ENCODE assay signal across 7 mouse cellular contexts in the genomic region with DNA sequence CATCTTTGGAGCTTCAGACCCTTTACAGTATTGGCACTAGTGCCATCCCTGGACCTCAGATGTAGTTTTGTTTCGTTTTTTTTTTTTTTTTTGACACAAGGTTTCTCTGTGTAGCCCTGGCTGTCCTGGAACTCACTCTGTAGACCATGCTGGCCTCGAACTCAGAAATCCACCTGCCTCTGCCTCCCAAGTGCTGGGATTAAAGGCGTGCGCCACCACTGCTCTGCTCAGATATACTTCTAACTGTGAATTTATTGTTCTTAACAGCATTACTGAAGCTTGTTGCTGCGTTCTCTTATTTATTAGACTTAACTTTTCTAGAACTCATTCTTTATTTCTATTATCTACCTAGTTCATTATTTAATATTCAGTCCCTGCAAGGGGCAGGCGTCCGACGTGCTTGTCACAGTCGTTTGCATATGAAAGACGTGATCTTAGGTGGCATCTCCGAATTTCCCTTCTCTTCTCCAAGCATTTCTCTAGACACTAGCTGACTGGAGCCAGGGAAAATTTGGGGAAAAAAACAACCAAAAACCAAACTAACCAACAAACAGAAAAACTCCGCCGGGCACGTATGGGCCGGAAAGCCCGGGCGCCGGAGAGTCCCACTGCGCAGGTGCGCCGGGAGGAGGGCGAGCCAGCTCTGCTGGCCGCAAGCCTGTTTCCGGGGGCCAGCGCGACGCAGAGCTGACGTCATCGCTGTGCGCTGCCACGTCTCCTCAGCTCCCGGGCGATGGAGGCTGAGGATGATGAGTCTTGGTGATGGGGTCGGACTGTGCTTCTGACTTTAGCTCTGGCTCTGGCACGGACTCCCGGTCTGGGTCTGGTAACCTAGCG. TPM values are rescaled to one million over a fixed set of nuclear protein-coding genes. Genes with fewer than 3 reads are reported as not detected.
DNase-seq lines count a peak whose midpoint lies in the region; ATAC-seq and TF ChIP-seq lines count a peak whose summit lies in the region.

No protein-coding gene starts in this region.

- ATAC-seq in embryonic facial prominence, embryonic 12.5 days (ENCODE audit: insufficient number of reproducible peaks, insufficient read depth, low FRiP score, low TSS enrichment): peak; percentile 93
- peak; percentile 94 for ATAC-seq in limb, embryonic 13.5 days (ENCODE audit: low FRiP score, low read depth)
- peak; percentile 97 for ATAC-seq in midbrain, embryonic 16.5 days

- intact Hi-C loops in heart, adult 2 months (cut with DNase I): loop anchor here (2.0 to 5.0 kb wide), 2 partner anchors 26 to 40 kb away; a partner anchor contains a TSS

- peaks cover 16% of the 10 kb centered on the region for H3K36me3 ChIP-seq in embryonic facial prominence, embryonic 12.5 days
- peaks cover 4% of the 10 kb centered on the region; the same call in 1 of the 2 replicates for H3K36me3 ChIP-seq in heart, adult 2 months (ENCODE audit: control insufficient read depth, insufficient read depth, low read length)
- H3K36me3 ChIP-seq in limb, embryonic 13.5 days: peaks cover 27% of the 10 kb centered on the region
- peaks cover 3% of the 10 kb centered on the region; the same call in 1 of the 2 replicates for H3K36me3 ChIP-seq in midbrain, embryonic 16.5 days (ENCODE audit: control insufficient read depth, insufficient read depth, low read length)

- H3K27me3 ChIP-seq in embryonic facial prominence, embryonic 12.5 days: no peaks in the 10 kb centered on the region
- H3K27me3 ChIP-seq in heart, adult 2 months (ENCODE audit: control insufficient read depth, insufficient read depth, low read length): no peaks in the 10 kb centered on the region
- peaks cover 9% of the 10 kb centered on the region; the same call in 1 of the 2 replicates for H3K27me3 ChIP-seq in limb, embryonic 13.5 days
- no peaks in the 10 kb centered on the region; the same call in none of the 2 replicates for H3K27me3 ChIP-seq in midbrain, embryonic 16.5 days (ENCODE audit: control insufficient read depth, insufficient read depth, low read depth, low read length)

- H3K4me1 ChIP-seq in embryonic facial prominence, embryonic 12.5 days: peaks cover 6% of the 10 kb centered on the region; the same call in 1 of the 2 replicates
- H3K4me1 ChIP-seq in heart, adult 2 months (ENCODE audit: control insufficient read depth, insufficient read depth, low read length): no peaks in the 10 kb centered on the region
- H3K4me1 ChIP-seq in limb, embryonic 13.5 days: peaks cover 15% of the 10 kb centered on the region
- H3K4me1 ChIP-seq in midbrain, embryonic 16.5 days (ENCODE audit: control insufficient read depth, insufficient read depth, low read length): peaks cover 9% of the 10 kb centered on the region

- DNase-seq in adrenal gland, postnatal 25 days: peak; percentile 96
- DNase-seq in heart, adult 2 months: peak; percentile 96 to 98
- DNase-seq in kidney, adult 8-10 months: peak; percentile 92 to 94
- DNase-seq in spleen, postnatal 10 days (ENCODE audit: low spot score in 2 of 2): peak; percentile 90 to 96

- TF ChIP-seq POLR2A in heart, adult 2 months (IDR thresholded peaks at IDR 0.05; ENCODE audit: insufficient read depth, low read depth, low read length): peak; percentile 97

- peak overlapping the region; percentile 73 for H3K27ac ChIP-seq in embryonic facial prominence, embryonic 12.5 days
- peak overlapping the region; percentile 79 for H3K27ac ChIP-seq in heart, adult 2 months
- peak overlapping the region; percentile 79 for H3K27ac ChIP-seq in limb, embryonic 13.5 days
- H3K27ac ChIP-seq in midbrain, embryonic 16.5 days (ENCODE audit: low read length): peak overlapping the region; percentile 82

- H3K4me2 ChIP-seq in embryonic facial prominence, embryonic 12.5 days (replicated peaks): peak overlapping the region; percentile 58
- H3K4me2 ChIP-seq in limb, embryonic 13.5 days (replicated peaks): peak overlapping the region; percentile 68
- peak overlapping the region; percentile 69 for H3K4me2 ChIP-seq in midbrain, embryonic 16.5 days (ENCODE audit: low read length)

- 8% methylated on average over 37 of the region's 37 CpGs for WGBS in embryonic facial prominence, embryonic 12.5 days
- WGBS in heart, adult 2 months: 7% methylated on average over 37 of the region's 37 CpGs
- 7% methylated on average over 37 of the region's 37 CpGs for whole genome bisulfite sequencing in limb, embryonic 13.5 days
- 7% methylated on average over 37 of the region's 37 CpGs for WGBS in midbrain, embryonic 16.5 days

- H3K9ac ChIP-seq in embryonic facial prominence, embryonic 12.5 days: peak overlapping the region; percentile 92
- H3K9ac ChIP-seq in heart, adult 2 months (ENCODE audit: low read depth, low read length): peak overlapping the region; percentile 86
- peak overlapping the region; percentile 97 for H3K9ac ChIP-seq in limb, embryonic 13.5 days
- H3K9ac ChIP-seq in midbrain, embryonic 16.5 days (ENCODE audit: low read depth, low read length): peak overlapping the region; percentile 76

- no peak for TF ChIP-seq CTCF in heart, adult 2 months (IDR thresholded peaks at IDR 0.05)

- peak overlapping the region; percentile 93 for H3K4me3 ChIP-seq in embryonic facial prominence, embryonic 12.5 days
- H3K4me3 ChIP-seq in heart, adult 2 months: peak overlapping the region; percentile 82
- H3K4me3 ChIP-seq in limb, embryonic 13.5 days: peak overlapping the region; percentile 93
- H3K4me3 ChIP-seq in midbrain, embryonic 16.5 days (ENCODE audit: low read depth, low read length): peak overlapping the region; percentile 59

- H3K79me2 ChIP-seq in heart, adult 2 months (replicated peaks; ENCODE audit: control insufficient read depth, insufficient read depth, low read length): peaks cover 2% of the 10 kb centered on the region; the same call in 1 of the 2 replicates

- TF ChIP-seq EP300 in heart, adult 2 months (IDR thresholded peaks at IDR 0.05; ENCODE audit: insufficient read depth, low read depth, low read length): peak; percentile 88

- H3K9me3 ChIP-seq in embryonic facial prominence, embryonic 12.5 days: no peaks in the 10 kb centered on the region
- H3K9me3 ChIP-seq in limb, embryonic 13.5 days: no peaks in the 10 kb centered on the region
- H3K9me3 ChIP-seq in midbrain, embryonic 16.5 days (replicated peaks; ENCODE audit: control insufficient read depth, low read length, poor library complexity, severe bottlenecking): no peaks in the 10 kb centered on the region

RNA-seq across cellular contexts. Expression of a gene that starts 3.9 kb away (rescaled TPM):
- 74.4 and 80.8 TPM in 2 replicates for total RNA-seq in adrenal gland, postnatal 25 days (2021)
- 119 and 131 TPM in 2 replicates for polyA plus RNA-seq in embryonic facial prominence, embryonic 12.5 days (2016; fragmentation: Nextera tagmentation; extraction: Ambion mirVana)
- total RNA-seq in heart, adult 2 months (2021): 10 to 100 TPM; 18.3 to 21.8 TPM
- polyA plus RNA-seq in heart, adult 2 months (2012; rRNA removed): 45.3 and 65.2 TPM in 2 replicates
- 151 and 160 TPM in 2 replicates for polyA plus RNA-seq in limb, embryonic 13.5 days (2015; fragmentation: Nextera tagmentation; extraction: Ambion mirVana)
- polyA plus RNA-seq in midbrain, embryonic 16.5 days (2015; fragmentation: Nextera tagmentation; extraction: Ambion mirVana): 32.0 and 33.8 TPM in 2 replicates

RNA-seq across cellular contexts. Expression of a gene that starts 12.3 kb away (rescaled TPM):
- total RNA-seq in adrenal gland, postnatal 25 days (2021): 29.6 and 34.0 TPM in 2 replicates
- polyA plus RNA-seq in embryonic facial prominence, embryonic 12.5 days (2016; fragmentation: Nextera tagmentation; extraction: Ambion mirVana): 78.8 and 84.8 TPM in 2 replicates
- 10 to 100 TPM; 10.8 to 11.0 TPM for total RNA-seq in heart, adult 2 months (2021)
- 12.9 and 18.0 TPM in 2 replicates for polyA plus RNA-seq in heart, adult 2 months (2012; rRNA removed)
- polyA plus RNA-seq in limb, embryonic 13.5 days (2015; fragmentation: Nextera tagmentation; extraction: Ambion mirVana): 78.7 and 79.7 TPM in 2 replicates
- 51.4 and 54.8 TPM in 2 replicates for polyA plus RNA-seq in midbrain, embryonic 16.5 days (2015; fragmentation: Nextera tagmentation; extraction: Ambion mirVana)

RNA-seq across cellular contexts. Expression of a gene that starts 39.9 kb away (rescaled TPM):
- total RNA-seq in adrenal gland, postnatal 25 days (2021): 39.1 and 44.3 TPM in 2 replicates
- 29.2 and 31.0 TPM in 2 replicates for polyA plus RNA-seq in embryonic facial prominence, embryonic 12.5 days (2016; fragmentation: Nextera tagmentation; extraction: Ambion mirVana)
- 10 to 100 TPM; 60.4 to 66.1 TPM for total RNA-seq in heart, adult 2 months (2021)
- polyA plus RNA-seq in heart, adult 2 months (2012; rRNA removed): 22.2 and 27.0 TPM in 2 replicates
- polyA plus RNA-seq in limb, embryonic 13.5 days (2015; fragmentation: Nextera tagmentation; extraction: Ambion mirVana): 28.4 and 30.8 TPM in 2 replicates
- polyA plus RNA-seq in midbrain, embryonic 16.5 days (2015; fragmentation: Nextera tagmentation; extraction: Ambion mirVana): 33.4 and 34.6 TPM in 2 replicates

Comparison
In these comparisons a context has a peak if more than half of its experiments do, and no peak if none do; other contexts are left out.
1. Peak in every context shown above with its lines: DNase-seq, ATAC-seq, H3K4me3 ChIP-seq and H3K27ac ChIP-seq.